Mouse (Mus musculus) heart, adult 9 months (tissue): ENCODE results near the gene Klk1b3.
"Not testable (repeated sequence)": the region's sequence is repeated elsewhere in the genome, so short reads cannot be mapped to it uniquely, and the experiment has no call there.

Source experiments
- DNase-seq, 2 experiments: peaks; one replicate each; pipeline ENCODE4 v3.0.0; 2022; ENCODE audit warnings: low spot score in 2 of 2

Klk1b3 gene

GRCm38 (mm10) chr7:44197891-44198290 lies at the start of gene Klk1b3:
Klk1b3 (plus strand) TSS chr7:44198191.
- no peak for DNase-seq

DNA sequence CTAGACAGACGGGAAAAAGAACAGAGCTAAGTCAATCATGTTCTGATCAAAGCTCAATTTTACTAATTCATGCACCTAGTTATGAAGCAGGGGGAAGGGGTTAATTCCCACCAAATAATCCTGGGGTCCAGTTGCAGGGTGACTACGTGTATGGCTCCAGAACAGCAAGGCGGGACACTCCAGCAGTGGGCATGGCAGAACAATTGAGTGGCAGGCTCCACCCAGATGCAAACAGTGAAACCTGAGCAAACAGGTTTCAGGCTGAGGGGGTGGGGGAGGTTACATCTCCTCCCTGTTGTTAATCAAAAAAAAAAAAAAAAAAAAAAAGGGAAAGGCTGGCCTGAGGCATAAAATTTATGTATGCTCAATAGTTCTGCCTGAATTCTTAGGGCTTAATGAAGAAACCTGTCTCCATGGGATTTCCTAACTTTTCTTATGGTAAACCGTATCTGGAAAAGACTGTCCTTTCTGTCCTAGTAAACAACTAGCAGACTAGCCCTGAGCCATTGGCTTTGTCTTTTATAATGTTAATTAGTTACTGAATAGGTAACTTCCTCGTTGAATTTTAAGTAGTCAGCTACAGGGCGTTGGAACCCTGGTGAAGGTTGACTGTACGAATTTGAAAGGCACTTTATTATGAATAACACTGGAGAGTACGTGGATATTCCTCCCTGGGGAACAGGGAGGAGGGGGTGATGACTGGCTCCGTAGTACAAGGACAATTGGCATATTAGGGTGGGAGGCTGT lies 18.5 kb upstream of the Klk1b3 start:
- DNase-seq: no peak

- DNase-seq: not testable (repeated sequence)
Observed at GRCm38 (mm10) chr7:44186516-44186915, 11.5 kb upstream of the Klk1b3 start.

DNA sequence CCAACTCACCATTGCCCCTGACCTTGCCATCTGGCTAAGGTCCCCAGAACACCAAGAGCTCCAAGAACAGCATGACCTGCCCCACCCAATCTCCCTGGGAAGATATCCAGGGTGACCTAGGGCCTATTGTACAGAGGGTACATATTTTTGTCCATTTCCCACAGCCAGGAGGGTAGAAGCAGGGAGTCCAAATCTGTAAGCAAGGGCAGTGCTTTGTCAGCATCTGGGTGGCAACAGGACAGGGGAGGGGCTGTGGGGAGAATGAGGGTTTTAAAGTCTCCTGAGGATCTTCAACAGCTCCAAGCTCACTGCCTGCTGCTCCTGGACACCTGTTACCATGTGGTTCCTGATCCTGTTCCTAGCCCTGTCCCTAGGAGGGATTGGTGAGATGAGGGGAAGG lies 10.1 kb upstream of the Klk1b3 start, which contains the start of gene Klk1b24:
Gene Klk1b24, plus strand, starts transcription at position 301 of the 400 bp plus-strand sequence.
- not testable (repeated sequence) for DNase-seq

GRCm38 (mm10) chr7:44193466-44193865 lies 4.5 kb upstream of the Klk1b3 start:
- DNase-seq: not testable (repeated sequence)

GRCm38 (mm10) chr7:44207135-44207534 lies 9.1 kb downstream of the Klk1b3 start, which contains the start of gene Klk1b4:
Klk1b4 (plus strand) TSS chr7:44207435.
- not testable (repeated sequence) for DNase-seq

- no peak for DNase-seq
Observed at GRCm38 (mm10) chr7:44208307-44208706, 10.3 kb downstream of the Klk1b3 start.

DNA sequence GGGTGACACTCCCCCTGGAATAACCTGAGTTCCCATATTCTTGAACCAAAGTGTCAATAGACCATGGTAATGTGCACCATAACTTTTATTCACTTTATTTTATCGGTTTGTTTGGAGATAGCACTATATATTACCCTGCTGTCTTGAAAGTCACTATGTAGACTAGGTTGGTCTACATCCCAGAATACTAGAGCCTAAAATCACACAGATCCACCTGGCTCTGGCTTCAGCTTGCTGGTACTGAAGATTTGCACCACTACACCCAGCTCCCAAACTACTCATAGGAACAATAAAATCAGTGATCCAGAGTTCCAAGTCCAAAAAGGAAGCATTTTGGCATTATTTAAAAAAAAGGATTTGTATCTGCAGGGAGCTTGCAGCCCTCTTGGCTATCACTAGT lies 17.7 kb downstream of the Klk1b3 start, which contains the start of gene Klk1b5:
Gene Klk1b5, plus strand, starts transcription at position 301 of the 400 bp plus-strand sequence.
- DNase-seq: no peak

GRCm38 (mm10) chr7:44221601-44222000 lies 23.6 kb downstream of the Klk1b3 start:
- DNase-seq: not testable (repeated sequence)

- not testable (repeated sequence) for DNase-seq
Observed at GRCm38 (mm10) chr7:44222335-44222734, 24.3 kb downstream of the Klk1b3 start.

DNA sequence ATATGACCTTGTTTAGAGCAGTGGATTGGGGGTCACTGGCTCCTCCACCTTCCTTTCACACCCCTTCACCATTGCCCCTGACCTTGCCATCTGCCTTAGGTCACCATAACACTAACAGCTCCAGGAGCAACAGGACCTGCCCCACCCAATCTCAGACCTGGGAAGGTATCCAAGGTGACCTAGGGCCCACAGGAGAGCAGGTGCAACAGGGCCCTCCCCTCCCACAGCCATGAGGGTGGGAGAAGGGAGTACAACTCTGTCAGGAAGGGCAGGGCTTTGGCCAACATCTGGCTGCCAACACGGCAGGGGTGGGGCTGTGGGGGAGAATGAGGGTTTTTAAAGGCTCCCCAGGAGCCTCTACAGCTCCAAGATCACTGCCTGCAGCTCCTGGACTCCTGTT lies 27.1 kb downstream of the Klk1b3 start, which contains the start of gene Klk1:
Gene Klk1, plus strand, starts transcription at position 285 of the 400 bp plus-strand sequence.
- DNase-seq: no peak

GRCm38 (mm10) chr7:44235909-44236308 lies 37.9 kb downstream of the Klk1b3 start, which contains the start of gene Gm36864:
Gm36864 (plus strand) TSS chr7:44236177.
- DNase-seq: no peak

- no peak for DNase-seq
Observed at GRCm38 (mm10) chr7:44239913-44240312, 41.9 kb downstream of the Klk1b3 start.

GRCm38 (mm10) chr7:44240712-44241111 lies 42.7 kb downstream of the Klk1b3 start:
- DNase-seq: no peak

DNA sequence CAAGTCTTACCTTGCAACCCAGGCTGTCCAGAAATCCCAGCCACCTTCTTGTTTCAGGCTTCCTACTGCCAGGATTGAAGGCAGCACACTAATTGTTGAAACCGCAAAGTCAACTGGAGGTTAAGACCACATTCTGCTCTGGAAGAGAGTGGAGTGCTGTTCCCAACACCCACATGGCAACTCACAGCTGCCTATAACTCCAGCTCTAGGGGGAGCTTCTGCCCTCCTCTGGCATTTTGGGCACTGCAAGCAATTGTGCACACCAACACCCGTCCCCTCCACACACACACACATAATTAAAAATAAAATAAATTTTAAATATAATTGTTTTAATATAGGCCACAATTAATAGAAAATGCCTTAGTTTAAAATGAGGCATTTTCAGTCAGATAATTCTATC lies 43.2 kb downstream of the Klk1b3 start:
- no peak for DNase-seq

DNA sequence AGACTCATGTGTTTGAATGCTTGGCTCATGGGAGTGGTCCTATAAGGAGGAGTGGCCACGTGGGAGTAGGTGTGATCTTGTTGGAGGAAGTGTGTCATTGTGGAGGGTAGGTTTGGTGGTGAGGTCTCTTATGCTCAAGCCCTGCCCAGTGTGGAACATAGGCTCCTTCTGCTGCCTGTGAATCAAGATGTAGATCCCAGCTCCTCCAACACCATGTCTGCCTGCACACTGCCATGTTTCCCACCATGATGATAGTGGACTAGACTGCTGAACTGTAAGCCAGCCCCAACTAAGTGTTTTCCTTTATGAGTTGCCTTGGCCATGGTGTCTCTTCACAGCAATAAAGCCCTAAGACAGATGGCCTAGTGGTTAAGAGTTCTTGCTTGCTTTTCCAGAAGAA lies 46.1 kb downstream of the Klk1b3 start:
- no peak for DNase-seq

DNA sequence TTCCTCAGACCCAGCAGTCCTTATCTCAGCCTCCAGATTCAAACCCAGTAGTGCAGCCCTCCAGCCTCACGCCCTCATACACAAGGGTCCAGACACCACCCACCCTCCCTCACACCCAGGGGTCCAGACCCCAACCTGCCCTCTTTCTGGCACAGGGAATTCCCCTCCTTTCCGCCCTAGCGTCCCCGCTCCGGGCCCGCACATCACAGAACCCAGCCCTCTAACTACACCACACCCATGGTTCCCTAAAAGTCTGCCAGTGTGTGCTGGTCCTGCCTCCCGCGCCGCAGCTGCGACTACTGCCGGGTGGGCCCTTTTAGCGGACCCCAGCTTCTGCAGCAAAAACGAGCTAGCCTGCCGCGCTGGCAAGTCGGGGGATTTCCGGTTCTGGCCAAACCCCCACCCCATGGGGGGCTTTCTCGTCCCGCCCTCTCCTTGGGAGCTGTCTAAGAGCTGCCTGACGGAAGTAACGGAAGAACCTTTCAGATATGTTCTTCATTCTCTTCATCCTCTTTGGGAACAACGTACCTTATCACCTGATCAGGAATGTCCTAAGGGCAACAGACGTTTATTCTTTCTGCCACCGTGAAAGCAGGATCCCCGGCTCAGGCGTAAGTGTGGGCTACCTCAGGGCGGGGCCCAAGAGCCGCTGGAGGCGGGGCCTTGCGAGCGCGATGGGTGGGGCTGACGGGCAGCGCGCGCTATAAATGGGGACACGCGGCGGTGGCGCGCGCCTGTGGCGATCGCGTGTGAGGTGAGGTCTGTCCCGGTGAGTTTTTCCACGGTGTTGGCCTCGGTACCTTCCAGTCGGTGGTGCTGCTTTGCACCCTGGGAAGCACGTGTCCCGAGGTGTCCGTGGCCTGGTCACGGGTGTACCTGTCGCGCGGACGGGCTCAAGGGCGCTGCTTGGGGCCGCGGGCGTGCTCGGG lies 48.3 kb downstream of the Klk1b3 start, which contains the start of the genes 1700028J19Rik and 2410002F23Rik:
Gene 1700028J19Rik, minus strand, starts transcription at position 641 of the 929 bp plus-strand sequence.
Gene 2410002F23Rik, plus strand, starts transcription at position 668 of the 929 bp plus-strand sequence.
- peak; percentile 88 to 93 for DNase-seq

- DNase-seq: no peak
Observed at GRCm38 (mm10) chr7:44246984-44247470, 49.0 kb downstream of the Klk1b3 start.

- no peak for DNase-seq
Observed at GRCm38 (mm10) chr7:44247971-44248370, 50.0 kb downstream of the Klk1b3 start.

- no peak for DNase-seq
Observed at GRCm38 (mm10) chr7:44249248-44249647, 51.3 kb downstream of the Klk1b3 start.

DNA sequence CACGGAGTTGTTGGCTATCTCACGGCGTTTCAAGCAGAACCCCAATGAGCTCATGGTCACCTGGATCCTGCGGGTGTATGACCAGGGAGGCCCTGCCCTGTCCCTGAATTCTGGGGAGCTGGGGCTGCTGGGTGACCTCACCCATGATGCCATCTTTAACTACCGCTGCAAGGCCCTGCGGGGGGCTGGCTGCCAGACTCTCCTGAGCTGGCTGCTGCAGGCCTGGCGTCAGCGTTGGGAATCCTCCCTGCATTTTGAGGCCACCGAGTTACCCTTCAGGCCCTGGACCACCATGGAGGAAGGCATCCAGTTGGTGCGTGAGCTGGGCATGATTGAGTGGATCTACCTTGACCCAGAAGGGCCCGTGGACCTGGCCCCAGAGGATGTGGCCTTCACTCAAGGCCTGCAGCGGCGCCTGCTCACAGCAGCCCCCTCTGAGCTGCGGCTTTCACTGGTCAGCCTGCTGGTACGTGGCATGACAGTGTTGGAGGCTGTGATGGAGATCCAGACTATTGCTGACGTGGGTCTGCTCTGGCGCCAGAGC lies 52.8 kb downstream of the Klk1b3 start:
- DNase-seq: not testable (repeated sequence)
